Mouse (Mus musculus) embryonic fibroblast, embryonic 13.5 days (primary cell): Measurements from ENCODE around the gene Ddx39.

Experiments used
- CTCF ChIP-seq: IDR thresholded peaks from 2 replicates; pipeline ENCODE4 v1.5.1; 2011; ENCODE audit warnings: mild to moderate bottlenecking, control low read depth, low read length, moderate library complexity, borderline replicate concordance; ENCODE audit not compliant: insufficient read depth
- POLR2A ChIP-seq: IDR thresholded peaks from 2 replicates; pipeline ENCODE4 v1.6.1; 2011; ENCODE audit warnings: low read depth, mild to moderate bottlenecking, control low read depth, low read length, moderate library complexity

DNA sequence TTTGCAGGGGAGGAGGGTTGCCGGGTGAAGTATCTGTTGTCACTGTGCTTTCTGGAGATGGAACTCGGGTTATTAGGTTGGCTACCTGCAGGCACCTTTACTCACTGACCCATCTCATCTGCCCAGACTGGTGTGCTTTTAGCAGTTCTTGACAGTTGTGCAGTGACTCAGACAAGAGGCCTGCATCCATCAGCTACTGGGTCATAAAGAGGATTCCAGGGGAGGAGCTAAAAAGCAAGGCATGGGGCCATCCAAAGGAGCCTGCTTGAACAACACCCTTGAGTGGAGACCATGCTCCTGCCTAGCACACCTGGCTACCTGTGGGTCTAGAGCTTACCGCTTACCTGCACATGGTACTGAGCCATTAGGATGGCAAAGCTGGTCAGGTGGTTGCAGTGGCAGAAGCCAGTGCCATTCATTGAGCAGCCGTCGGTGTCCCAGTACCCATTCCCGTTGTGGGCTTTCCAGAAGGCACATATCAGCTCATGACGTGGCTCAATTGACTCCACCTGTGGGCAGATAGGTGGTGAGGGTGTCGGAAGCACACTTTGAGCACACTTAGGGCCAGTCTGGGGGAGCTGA lies 10.6 kb downstream of the Ddx39 start:
- TF ChIP-seq CTCF = no peak
- TF ChIP-seq POLR2A = no peak
